Mouse (Mus musculus) adrenal gland, postnatal 0 days (tissue): ENCODE results near the gene Fthl17c. TPM values are rescaled to one million over a fixed set of nuclear protein-coding genes. Genes with fewer than 3 reads are reported as not detected.

ENCODE experiments used
- polyA plus RNA-seq: library from polyadenylated mRNA; unstranded; fragments of >200 nt; fragmentation: Nextera tagmentation; extraction: Ambion mirVana; gene quantifications from 2 replicates; pipeline ENCODE4 v1.2.1, GENCODE M21; 2015

Fthl17c gene
- polyA plus RNA-seq: not detected in 2 replicates

DNA sequence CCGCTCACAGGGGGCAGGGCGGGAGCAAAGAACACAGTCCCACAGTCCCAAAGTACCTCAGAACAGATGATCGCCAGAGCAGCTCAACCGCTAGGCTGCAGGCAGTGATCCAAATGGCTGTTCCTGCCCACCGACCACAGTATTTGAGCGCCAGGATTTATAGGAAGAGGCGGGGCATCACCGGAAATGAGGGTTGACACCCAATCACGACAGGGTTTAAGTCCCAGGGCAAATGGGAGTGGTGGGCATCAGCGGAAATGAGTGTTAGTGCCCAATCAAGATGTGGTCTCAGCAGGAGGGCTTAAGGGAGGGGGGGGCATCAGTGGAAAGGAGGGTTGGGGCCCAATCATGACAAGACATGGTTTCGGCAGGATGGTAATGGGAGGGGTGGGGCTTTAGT lies at the start of gene Fthl17c:
Gene Fthl17c, minus strand, starts transcription at position 101 of the 400 bp plus-strand sequence.

DNA sequence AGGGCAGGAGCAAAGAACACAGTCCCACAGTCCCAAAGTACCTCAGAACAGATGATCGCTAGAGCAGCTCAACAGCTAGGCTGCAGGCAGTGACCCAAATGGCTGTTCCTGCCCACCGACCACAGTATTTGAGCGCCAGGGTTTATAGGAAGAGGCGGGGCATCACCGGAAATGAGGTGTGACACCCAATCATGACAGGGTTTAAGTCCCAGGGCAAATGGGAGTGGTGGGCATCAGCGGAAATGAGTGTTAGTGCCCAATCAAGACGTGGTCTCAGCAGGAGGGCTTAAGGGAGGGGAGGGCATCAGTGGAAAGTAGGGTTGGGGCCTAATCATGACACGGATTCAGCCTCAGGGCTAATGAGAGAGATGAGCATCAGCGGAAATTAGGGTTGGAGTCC lies 10.3 kb upstream of the Fthl17c start, which contains the start of gene Fthl17d:
Gene Fthl17d, minus strand, starts transcription at position 101 of the 400 bp plus-strand sequence.

GRCm38 (mm10) chrX:8962875-8963274 lies 13.5 kb downstream of the Fthl17c start, which contains the start of gene Fthl17b:
Gene Fthl17b (minus strand): TSS chrX:8962975.

Other genes starting within 250 kb of the Fthl17c start
- gene Ssx9, start 228.1 kb downstream of the Fthl17c start, polyA plus RNA-seq: not detected in 2 replicates
- not detected in 2 replicates for gene Ssxb5, start 172.9 kb downstream of the Fthl17c start, polyA plus RNA-seq
- gene Gm6592, start 132.6 kb downstream of the Fthl17c start, polyA plus RNA-seq: not detected in 2 replicates
- gene Gm5751, start 102.3 kb downstream of the Fthl17c start, polyA plus RNA-seq: not detected in 2 replicates
- gene B630019K06Rik, start 84.2 kb downstream of the Fthl17c start, polyA plus RNA-seq: 6.5 and 11.0 TPM in 2 replicates
- gene Fthl17b, start 13.6 kb downstream of the Fthl17c start, polyA plus RNA-seq: not detected in 2 replicates
- gene Fthl17d, start 10.2 kb upstream of the Fthl17c start, polyA plus RNA-seq: not detected in 2 replicates
- not detected in 2 replicates for gene Fthl17e, start 56.9 kb upstream of the Fthl17c start, polyA plus RNA-seq
- gene Fthl17f, start 86.5 kb upstream of the Fthl17c start, polyA plus RNA-seq: not detected in 2 replicates
- gene 4930402K13Rik, start 128.0 kb upstream of the Fthl17c start, polyA plus RNA-seq: not detected in 2 replicates
- 2.0 and 3.4 TPM in 2 replicates for gene Lancl3, start 223.3 kb upstream of the Fthl17c start, polyA plus RNA-seq